Mouse (Mus musculus) stomach, embryonic 15.5 days (tissue): Measurements from ENCODE around the gene 4833423E24Rik. TPM values are rescaled to one million over a fixed set of nuclear protein-coding genes. Genes with fewer than 3 reads are reported as not detected.

Experiments
- ATAC-seq: fragments of 200-750 bp; cut with Nextera tagmentation; 2 replicates; pipeline ENCODE4 v1.8.0; 2017; ENCODE audit warnings: low read depth, moderate number of reproducible peaks, moderate TSS enrichment; ENCODE audit not compliant: insufficient read depth, low FRiP score
- H3K27ac ChIP-seq: fragments of 300-500 bp; sonication (generic); 2 replicates; pipeline ENCODE4 v1.5.1; 2015; ENCODE audit warnings: mild to moderate bottlenecking, inconsistent platforms
- H3K27me3 ChIP-seq: fragments of 300-500 bp; sonication (generic); replicated peaks from 2 replicates; pipeline ENCODE4 v1.6.1; 2015; ENCODE audit warnings: inconsistent platforms
- H3K36me3 ChIP-seq: fragments of 300-500 bp; sonication (generic); 2 replicates; pipeline ENCODE4 v1.6.1; 2015; ENCODE audit warnings: inconsistent platforms
- H3K4me1 ChIP-seq: fragments of 300-500 bp; sonication (generic); 2 replicates; pipeline ENCODE4 v1.6.1; 2015; ENCODE audit warnings: inconsistent platforms
- H3K4me2 ChIP-seq: fragments of 300-500 bp; sonication (generic); 2 replicates; pipeline ENCODE4 v1.6.1; 2015; ENCODE audit warnings: mild to moderate bottlenecking, inconsistent platforms
- H3K4me3 ChIP-seq: fragments of 300-500 bp; sonication (generic); replicated peaks from 2 replicates; pipeline ENCODE4 v1.5.1; 2015; ENCODE audit warnings: inconsistent platforms
- H3K9ac ChIP-seq: fragments of 300-500 bp; sonication (generic); 2 replicates; pipeline ENCODE4 v1.6.1; 2015; ENCODE audit warnings: inconsistent platforms
- H3K9me3 ChIP-seq: fragments of 300-500 bp; sonication (generic); 2 replicates; pipeline ENCODE4 v1.6.1; 2016; ENCODE audit warnings: inconsistent platforms
- WGBS: fragments of 180-500 bp; shearing (Covaris S2); methylation state at CpG from one replicate; pipeline ENCODE4 v1.1.7; 2015; 5-methylcytosine and 5-hydroxymethylcytosine counted together
- polyA plus RNA-seq: library from polyadenylated mRNA; unstranded; fragments of >200 nt; fragmentation: Nextera tagmentation; extraction: Ambion mirVana; gene quantifications from 2 replicates; pipeline ENCODE4 v1.2.1, GENCODE M21; 2015

The 4833423E24Rik gene
- polyA plus RNA-seq, 1 experiment from 2014 or later, result 8.7 TPM

DNA sequence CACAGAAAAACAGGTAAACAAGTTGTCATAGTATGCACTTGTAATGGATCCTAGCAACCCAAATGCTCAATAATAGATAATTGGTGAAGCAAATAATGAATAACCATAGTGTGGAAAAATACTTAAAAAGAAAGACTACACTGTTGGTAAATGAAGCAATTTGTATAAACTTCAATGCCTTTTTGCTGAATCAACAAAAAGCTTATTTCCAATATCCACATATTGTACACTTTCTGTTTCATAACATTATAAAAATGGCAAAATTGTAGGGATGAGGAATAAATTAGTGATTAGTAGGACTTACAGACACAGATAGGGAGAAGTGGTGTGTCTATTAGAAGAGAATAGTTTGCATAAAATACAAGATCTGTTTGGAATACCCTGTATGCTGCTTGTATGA is 76.3 kb downstream of the 4833423E24Rik start:
- H3K36me3 ChIP-seq, result no peaks in the 10 kb centered on the region
- no peak overlapping the region for H3K4me3 ChIP-seq
- H3K9ac ChIP-seq, result no peak overlapping the region
- no peaks in the 10 kb centered on the region for H3K9me3 ChIP-seq
- H3K4me1 ChIP-seq, result no peaks in the 10 kb centered on the region
- H3K27me3 ChIP-seq, result no peaks in the 10 kb centered on the region
- H3K4me2 ChIP-seq, result no peak overlapping the region
- H3K27ac ChIP-seq, result no peak overlapping the region
- no peak for ATAC-seq

DNA sequence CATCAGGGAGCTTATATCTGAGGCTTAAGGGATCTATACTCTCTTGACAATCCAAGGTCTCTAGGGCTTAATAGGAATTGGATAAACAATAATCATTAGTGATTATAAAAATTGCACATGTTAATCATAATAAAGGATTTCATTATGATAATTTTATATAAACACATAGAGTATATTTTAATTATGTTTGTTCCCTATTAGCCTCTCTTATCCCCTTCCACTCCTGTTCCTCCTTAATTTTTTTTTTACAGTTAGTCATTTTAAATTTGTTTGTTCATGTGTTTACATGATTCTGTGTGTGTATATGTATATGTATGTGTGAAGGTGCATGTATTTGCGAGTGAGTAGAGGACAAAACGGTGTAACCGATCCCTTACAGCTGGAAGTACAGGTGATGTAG is 82.5 kb downstream of the 4833423E24Rik start, which contains the start of gene Olfr994:
Gene Olfr994, minus strand, starts transcription at position 101 of the 400 bp plus-strand sequence.
- no peak within 1 kb of the TSS for H3K9ac ChIP-seq
- no peaks in the 10 kb centered on the region for H3K9me3 ChIP-seq
- ATAC-seq, result no peak
- H3K4me1 ChIP-seq, result no peaks in the 10 kb centered on the region
- no peak within 1 kb of the TSS for H3K4me3 ChIP-seq
- H3K4me2 ChIP-seq, result no peak within 1 kb of the TSS
- no peaks in the 10 kb centered on the region for H3K27me3 ChIP-seq
- H3K27ac ChIP-seq, result no peak within 1 kb of the TSS
- WGBS, result 87% methylated on average over 3 of the region's 3 CpGs
- no peaks in the 10 kb centered on the region for H3K36me3 ChIP-seq

Other genes starting within 250 kb of the 4833423E24Rik start
- not detected in 2 replicates for gene Olfr987, start 179.7 kb downstream of the 4833423E24Rik start, polyA plus RNA-seq
- not detected in 2 replicates for gene Olfr988, start 155.8 kb downstream of the 4833423E24Rik start, polyA plus RNA-seq
- gene Olfr992, start 109.6 kb downstream of the 4833423E24Rik start, polyA plus RNA-seq, result not detected in 2 replicates
- gene Olfr993, start 104.1 kb downstream of the 4833423E24Rik start, polyA plus RNA-seq, result not detected in 2 replicates
- not detected in 2 replicates for gene Olfr994, start 82.6 kb downstream of the 4833423E24Rik start, polyA plus RNA-seq
- not detected in 2 replicates for gene Olfr995, start 75.4 kb downstream of the 4833423E24Rik start, polyA plus RNA-seq
- gene Olfr996, start 60.2 kb upstream of the 4833423E24Rik start, polyA plus RNA-seq, result not detected in 2 replicates
- gene Olfr998, start 69.9 kb upstream of the 4833423E24Rik start, polyA plus RNA-seq, result not detected in 2 replicates
- not detected in 2 replicates for gene Olfr1000, start 92.9 kb upstream of the 4833423E24Rik start, polyA plus RNA-seq
- not detected in 2 replicates for gene Olfr1002, start 131.7 kb upstream of the 4833423E24Rik start, polyA plus RNA-seq
- not detected in 2 replicates for gene Olfr154, start 145.4 kb upstream of the 4833423E24Rik start, polyA plus RNA-seq
- gene Olfr1006, start 159.7 kb upstream of the 4833423E24Rik start, polyA plus RNA-seq, result not detected in 2 replicates
- gene Olfr1008, start 170.4 kb upstream of the 4833423E24Rik start, polyA plus RNA-seq, result not detected in 2 replicates
- not detected in 2 replicates for gene Olfr1009, start 196.4 kb upstream of the 4833423E24Rik start, polyA plus RNA-seq
- not detected in 2 replicates for gene Olfr1012, start 243.7 kb upstream of the 4833423E24Rik start, polyA plus RNA-seq
- not detected in 2 replicates for gene Olfr1013, start 248.1 kb upstream of the 4833423E24Rik start, polyA plus RNA-seq